Mouse (Mus musculus) lung, adult 2 months (tissue): ENCODE data around the gene Tap2.

Experiments used
- CTCF ChIP-seq: fragments of 200-500 bp; IDR thresholded peaks from 2 replicates; pipeline ENCODE4 v1.5.1; 2011; ENCODE audit warnings: mild to moderate bottlenecking, low read length, control low read depth; ENCODE audit not compliant: insufficient read depth
- POLR2A ChIP-seq: fragments of 200-500 bp; IDR thresholded peaks from 2 replicates; pipeline ENCODE4 v1.6.1; 2011; ENCODE audit warnings: low read depth, mild to moderate bottlenecking, control low read depth, low read length, borderline replicate concordance; ENCODE audit errors: extremely low read depth

GRCm38 (mm10) chr17:34170877-34171498 is 32.3 kb upstream of the Tap2 start:
- TF ChIP-seq CTCF, result peak; percentile 78
- TF ChIP-seq POLR2A, result no peak
